Mouse (Mus musculus) thymus, adult 2 months (tissue): ENCODE data around the gene Dlx6. TPM values are rescaled to one million over a fixed set of nuclear protein-coding genes. Genes with fewer than 3 reads are reported as not detected.

Experiments
- DNase-seq: peaks from one replicate; pipeline ENCODE4 v3.0.0; 2021
- H3K27ac ChIP-seq: fragments of 200-500 bp; 2 replicates; pipeline ENCODE4 v1.5.1; 2012; ENCODE audit warnings: low read length, control low read depth; ENCODE audit not compliant: control insufficient read depth, insufficient read depth
- H3K27me3 ChIP-seq: fragments of 200-500 bp; 2 replicates; pipeline ENCODE4 v1.6.1; 2012; ENCODE audit warnings: mild to moderate bottlenecking, low read length, moderate library complexity, mixed read lengths; ENCODE audit not compliant: control insufficient read depth, insufficient read depth
- H3K36me3 ChIP-seq: fragments of 200-500 bp; 2 replicates; pipeline ENCODE4 v1.6.1; 2012; ENCODE audit warnings: mild to moderate bottlenecking, low read length, moderate library complexity; ENCODE audit not compliant: control insufficient read depth, insufficient read depth
- H3K4me1 ChIP-seq: fragments of 200-500 bp; replicated peaks from 2 replicates; pipeline ENCODE4 v1.6.1; 2012; ENCODE audit warnings: low read length; ENCODE audit not compliant: control insufficient read depth, insufficient read depth
- H3K4me3 ChIP-seq: fragments of 200-500 bp; 2 replicates; pipeline ENCODE4 v1.5.1; 2012; ENCODE audit warnings: mild to moderate bottlenecking, low read length, control low read depth, moderate library complexity; ENCODE audit not compliant: control insufficient read depth, insufficient read depth
- CTCF ChIP-seq: fragments of 200-500 bp; IDR thresholded peaks from 2 replicates; pipeline ENCODE4 v1.5.1; 2012; ENCODE audit warnings: mild to moderate bottlenecking, control low read depth, low read length, moderate library complexity, borderline replicate concordance; ENCODE audit not compliant: control insufficient read depth, poor library complexity, insufficient read depth; ENCODE audit errors: extremely low read depth
- POLR2A ChIP-seq: fragments of 200-500 bp; IDR thresholded peaks from 2 replicates; pipeline ENCODE4 v1.6.1; 2012; ENCODE audit warnings: mild to moderate bottlenecking, low read length, control low read depth, moderate library complexity; ENCODE audit not compliant: control insufficient read depth, poor library complexity, insufficient read depth; ENCODE audit errors: extremely low read depth
- WGBS: fragments of 180-500 bp; shearing (Covaris S2); methylation state at CpG from one replicate; pipeline ENCODE4 v1.1.7; 2018; 5-methylcytosine and 5-hydroxymethylcytosine counted together
- polyA plus RNA-seq: library from polyadenylated mRNA; depleted of rRNA; stranded (reverse); fragments of >200 nt; gene quantifications from 2 replicates; pipeline ENCODE4 v1.2.3, GENCODE M21; 2012

Gene Dlx6
- polyA plus RNA-seq, 1 experiment = not detected

DNA sequence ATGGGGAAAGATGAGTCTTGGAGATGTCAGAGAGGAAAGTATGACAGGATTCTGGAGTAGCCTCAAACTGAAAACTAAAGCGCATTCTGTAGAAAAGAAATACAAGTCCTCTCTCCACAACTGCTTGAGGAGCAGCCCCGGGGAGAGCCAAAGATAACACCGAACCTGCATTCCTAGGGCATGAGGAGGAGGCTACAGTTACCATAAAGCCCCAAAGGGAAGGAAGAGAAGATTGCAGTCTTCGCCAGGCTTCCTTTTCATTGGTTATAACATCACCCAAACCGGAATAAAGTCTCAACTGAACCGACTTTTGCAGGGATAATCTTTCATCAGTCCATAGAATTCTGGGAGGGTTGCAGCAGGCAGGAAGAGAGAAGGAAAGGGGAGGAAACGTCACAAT is 32.7 kb upstream of the Dlx6 start:
- Histone ChIP-seq H3K36me3 (no peaks in the 10 kb centered on the region), H3K27me3 (no peaks in the 10 kb centered on the region), H3K4me3 (no peak overlapping the region), H3K27ac (no peak overlapping the region), H3K4me1 (no peaks in the 10 kb centered on the region)
- 53% methylated on average over 7 of the region's 7 CpGs for WGBS
- no peak for DNase-seq
- TF ChIP-seq POLR2A (no peak), CTCF (no peak)

GRCm38 (mm10) chr6:6833301-6833700 is 29.8 kb upstream of the Dlx6 start:
- DNase-seq = no peak
- H3K27me3 ChIP-seq = no peaks in the 10 kb centered on the region
- H3K4me1 ChIP-seq = no peaks in the 10 kb centered on the region
- H3K4me3 ChIP-seq = no peak overlapping the region
- H3K36me3 ChIP-seq = no peaks in the 10 kb centered on the region
- no peak overlapping the region for H3K27ac ChIP-seq
- TF ChIP-seq POLR2A (no peak), CTCF (no peak)
- 89% methylated on average over 3 of the region's 3 CpGs for WGBS

GRCm38 (mm10) chr6:6848541-6848940 is 14.6 kb upstream of the Dlx6 start:
- no peak overlapping the region for H3K4me3 ChIP-seq
- no peaks in the 10 kb centered on the region; the same call in 1 of the 2 replicates for H3K27me3 ChIP-seq
- WGBS = 21% methylated on average over 4 of the region's 4 CpGs
- TF ChIP-seq CTCF (no peak), POLR2A (no peak)
- no peaks in the 10 kb centered on the region for H3K4me1 ChIP-seq
- H3K36me3 ChIP-seq = no peaks in the 10 kb centered on the region
- no peak for DNase-seq
- no peak overlapping the region for H3K27ac ChIP-seq

GRCm38 (mm10) chr6:6849744-6850143 is 13.4 kb upstream of the Dlx6 start:
- DNase-seq = no peak
- no peaks in the 10 kb centered on the region for H3K4me1 ChIP-seq
- no peak overlapping the region for H3K27ac ChIP-seq
- no peak overlapping the region for H3K4me3 ChIP-seq
- peaks cover 3% of the 10 kb centered on the region; the same call in 1 of the 2 replicates for H3K27me3 ChIP-seq
- no peak for TF ChIP-seq POLR2A
- TF ChIP-seq CTCF = no peak
- H3K36me3 ChIP-seq = no peaks in the 10 kb centered on the region
- WGBS = 12% methylated on average over 12 of the region's 12 CpGs

DNA sequence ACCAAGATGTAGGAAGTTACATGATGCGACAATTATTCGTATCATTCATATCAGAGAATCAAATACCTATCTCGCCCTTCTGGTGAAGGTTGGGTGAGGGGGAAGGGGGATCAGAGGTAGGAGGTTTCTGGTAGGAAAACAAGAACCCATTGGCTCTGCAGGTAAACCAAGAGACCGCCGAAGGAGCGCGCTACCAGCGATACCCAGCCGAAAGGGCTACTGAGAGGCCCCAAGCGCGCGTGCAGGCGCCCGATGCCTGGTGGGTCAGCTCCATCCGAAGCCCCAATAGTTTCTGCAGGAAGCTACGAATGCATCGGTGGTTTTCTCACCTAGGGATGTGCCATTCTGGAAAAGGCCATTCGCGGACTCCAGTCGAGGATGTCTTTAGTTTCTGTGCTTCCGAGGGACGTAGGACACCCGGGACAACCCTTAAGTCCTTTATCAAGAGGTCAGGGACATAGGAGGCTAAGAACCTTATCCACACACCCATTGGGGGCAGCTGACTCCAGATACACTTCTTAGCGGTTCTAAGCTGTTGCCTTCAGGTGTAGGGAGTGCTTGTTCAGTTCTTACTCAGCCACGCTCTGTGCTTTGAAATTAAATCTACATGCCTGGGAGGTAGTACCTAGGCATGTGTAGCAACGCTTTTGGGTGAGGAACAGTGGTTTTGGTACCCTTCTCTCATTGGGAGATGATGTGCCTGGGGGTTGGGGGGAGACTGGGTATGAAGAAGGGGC is 12.6 kb upstream of the Dlx6 start:
- Histone ChIP-seq H3K4me3 (no peak overlapping the region), H3K36me3 (no peaks in the 10 kb centered on the region), H3K4me1 (no peaks in the 10 kb centered on the region), H3K27ac (no peak overlapping the region), H3K27me3 (peaks cover 3% of the 10 kb centered on the region; the same call in 1 of the 2 replicates)
- WGBS = 15% methylated on average over 26 of the region's 26 CpGs
- TF ChIP-seq POLR2A (no peak), CTCF (no peak)
- DNase-seq = no peak

DNA sequence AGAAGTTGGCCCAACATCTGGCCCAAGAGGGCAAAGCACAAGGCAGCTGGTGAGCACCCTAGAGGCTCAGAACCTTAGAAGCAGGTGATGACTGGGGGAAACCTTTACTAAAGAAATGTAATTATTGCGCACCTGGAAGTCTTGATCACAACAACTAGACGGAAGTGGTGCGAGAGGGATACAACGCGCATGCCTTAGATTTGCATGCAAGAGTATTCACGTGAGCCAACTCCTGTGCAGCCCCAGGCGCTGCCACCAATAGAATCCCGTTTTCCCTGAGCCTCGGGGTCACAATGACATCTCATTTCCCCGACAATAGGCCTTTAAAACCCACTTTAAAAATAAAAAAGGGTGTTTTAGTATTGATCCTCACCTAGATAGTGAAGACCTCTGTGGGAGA is 12.0 kb upstream of the Dlx6 start:
- Histone ChIP-seq H3K4me3 (no peak overlapping the region), H3K4me1 (no peaks in the 10 kb centered on the region), H3K27me3 (peaks cover 6% of the 10 kb centered on the region; the same call in 1 of the 2 replicates), H3K36me3 (no peaks in the 10 kb centered on the region), H3K27ac (no peak overlapping the region)
- TF ChIP-seq POLR2A (no peak), CTCF (no peak)
- 17% methylated on average over 10 of the region's 10 CpGs for WGBS
- no peak for DNase-seq
